In the genomic region with DNA sequence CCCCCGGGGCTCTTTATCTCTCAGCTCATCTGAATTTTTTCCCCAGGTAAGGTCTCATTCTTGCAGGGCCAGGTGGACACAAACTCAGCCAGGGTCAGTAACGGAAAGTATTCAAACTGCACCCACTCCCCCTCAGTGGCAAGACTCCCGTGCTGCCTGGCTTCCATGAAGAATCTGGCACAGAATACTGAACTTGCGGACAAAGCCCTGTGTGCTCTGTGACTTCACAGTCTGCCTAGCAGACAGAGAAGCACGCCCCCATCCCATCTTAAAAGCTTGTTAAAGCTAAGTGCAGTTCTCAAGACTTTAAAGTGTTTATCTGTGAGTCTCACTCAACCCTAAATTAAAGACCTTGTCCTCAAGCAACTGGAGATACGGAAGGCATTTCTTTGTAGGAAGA, we compare ENCODE assay signal across 19 mouse cellular contexts.
A peak's percentile ranks its signal among the peaks of the same experiment; 100 is the strongest.
DNase-seq lines count a peak whose midpoint lies in the region; ATAC-seq lines count a peak whose summit lies in the region.
"Had no signal": no experiment of that assay in that cellular context is flagged by ENCODE, and none has a peak within 500 bp of the region (broad histone marks: within the 10 kb centered on the region; RNA-seq: fewer than 3 reads in every experiment).

No protein-coding gene starts in this region.

- DNase-seq in forebrain, embryonic 11.5 days (ENCODE audit: low spot score) = no peak
- peak; percentile 53 for DNase-seq in midbrain, embryonic 11.5 days (ENCODE audit: low spot score, missing footprints)
- no peak for DNase-seq in neural tube, embryonic 10.5 days (ENCODE audit: extremely low spot score, low spot score)
- DNase-seq: adrenal gland, postnatal 14 days; cerebellum, adult 18-20 months; cerebellum, adult 9-11 months; cerebellum, postnatal 36 days; gastrocnemius, postnatal 14 days; heart, adult 2 months; heart, postnatal 14 days had no signal

- H3K27ac ChIP-seq in forebrain, embryonic 15.5 days (replicated peaks) = no peak overlapping the region
- no peak overlapping the region for H3K27ac ChIP-seq in forebrain, embryonic 11.5 days (ENCODE audit: low read depth, low read length)
- no peak overlapping the region for H3K27ac ChIP-seq in midbrain, embryonic 11.5 days (ENCODE audit: low read depth, low read length)
- no peak overlapping the region for H3K27ac ChIP-seq in midbrain, embryonic 15.5 days
- H3K27ac ChIP-seq in neural tube, embryonic 14.5 days (ENCODE audit: low read depth, low read length) = no peak overlapping the region
- H3K27ac ChIP-seq: heart, adult 2 months; heart, embryonic 15.5 days; hindbrain, embryonic 14.5 days had no signal

- no peaks in the 10 kb centered on the region for H3K27me3 ChIP-seq in forebrain, embryonic 15.5 days
- H3K27me3 ChIP-seq in forebrain, embryonic 11.5 days (ENCODE audit: control insufficient read depth, insufficient read depth, low read length) = no peaks in the 10 kb centered on the region
- no peaks in the 10 kb centered on the region for H3K27me3 ChIP-seq in midbrain, embryonic 11.5 days (ENCODE audit: control insufficient read depth, insufficient read depth, low read length)
- H3K27me3 ChIP-seq in midbrain, embryonic 15.5 days (replicated peaks) = no peaks in the 10 kb centered on the region
- H3K27me3 ChIP-seq in neural tube, embryonic 14.5 days (ENCODE audit: control insufficient read depth, insufficient read depth, low read length) = no peaks in the 10 kb centered on the region
- H3K27me3 ChIP-seq: CH12.LX; heart, embryonic 15.5 days; Patski had no signal

- no peak overlapping the region for H3K4me2 ChIP-seq in forebrain, embryonic 15.5 days (replicated peaks)
- no peak overlapping the region for H3K4me2 ChIP-seq in forebrain, embryonic 11.5 days (ENCODE audit: low read depth, low read length, severe bottlenecking)
- no peak overlapping the region for H3K4me2 ChIP-seq in midbrain, embryonic 11.5 days
- H3K4me2 ChIP-seq in midbrain, embryonic 15.5 days = no peak overlapping the region
- no peak overlapping the region for H3K4me2 ChIP-seq in neural tube, embryonic 14.5 days (ENCODE audit: low read depth, low read length)
- H3K4me2 ChIP-seq: heart, embryonic 11.5 days; heart, embryonic 15.5 days; hindbrain, embryonic 14.5 days had no signal

- H3K4me3 ChIP-seq in forebrain, embryonic 15.5 days = no peak overlapping the region
- H3K4me3 ChIP-seq in forebrain, embryonic 11.5 days (ENCODE audit: low read depth, low read length) = no peak overlapping the region
- no peak overlapping the region for H3K4me3 ChIP-seq in midbrain, embryonic 11.5 days (ENCODE audit: low read depth, low read length)
- no peak overlapping the region for H3K4me3 ChIP-seq in midbrain, embryonic 15.5 days
- H3K4me3 ChIP-seq in neural tube, embryonic 14.5 days (ENCODE audit: low read depth, low read length) = no peak overlapping the region
- H3K4me3 ChIP-seq: heart, adult 2 months; heart, embryonic 15.5 days had no signal

- peak; percentile 63; the same call in 1 of the 2 replicates for ATAC-seq in forebrain, embryonic 15.5 days (replicated peaks)
- ATAC-seq in forebrain, embryonic 11.5 days (replicated peaks; ENCODE audit: low FRiP score) = no peak
- ATAC-seq in midbrain, embryonic 11.5 days (ENCODE audit: low FRiP score) = no peak
- ATAC-seq in midbrain, embryonic 15.5 days (replicated peaks) = no peak
- ATAC-seq in neural tube, embryonic 14.5 days (ENCODE audit: low read depth) = 0 out of 2 replicates have a peak, but pooled peaks have one; percentile 49
- ATAC-seq: activated CD4-positive, CD25-positive, alpha-beta regulatory T cell, adult 4 months; Patski had no signal

- H3K4me1 ChIP-seq in forebrain, embryonic 15.5 days = 0 out of 2 replicates have a peak, but pooled peaks cover 12% of the 10 kb centered on the region
- no peaks in the 10 kb centered on the region for H3K4me1 ChIP-seq in forebrain, embryonic 11.5 days (replicated peaks; ENCODE audit: control insufficient read depth, insufficient read depth, low read length)
- no peaks in the 10 kb centered on the region for H3K4me1 ChIP-seq in midbrain, embryonic 11.5 days (ENCODE audit: control insufficient read depth, insufficient read depth, low read length)
- no peaks in the 10 kb centered on the region for H3K4me1 ChIP-seq in midbrain, embryonic 15.5 days
- no peaks in the 10 kb centered on the region; the same call in 1 of the 2 replicates for H3K4me1 ChIP-seq in neural tube, embryonic 14.5 days (ENCODE audit: control insufficient read depth, insufficient read depth, low read length)

- H3K36me3 ChIP-seq in forebrain, embryonic 15.5 days = no peaks in the 10 kb centered on the region
- no peaks in the 10 kb centered on the region for H3K36me3 ChIP-seq in forebrain, embryonic 11.5 days (ENCODE audit: control insufficient read depth, insufficient read depth, low read length)
- H3K36me3 ChIP-seq in midbrain, embryonic 11.5 days (ENCODE audit: control insufficient read depth, insufficient read depth, low read length) = no peaks in the 10 kb centered on the region
- no peaks in the 10 kb centered on the region for H3K36me3 ChIP-seq in midbrain, embryonic 15.5 days (replicated peaks)
- H3K36me3 ChIP-seq in neural tube, embryonic 14.5 days (ENCODE audit: control insufficient read depth, insufficient read depth, low read length) = no peaks in the 10 kb centered on the region
- H3K36me3 ChIP-seq: heart, embryonic 15.5 days had no signal

- no peak overlapping the region for H3K9ac ChIP-seq in forebrain, embryonic 15.5 days (replicated peaks)
- no peak overlapping the region for H3K9ac ChIP-seq in forebrain, embryonic 11.5 days (ENCODE audit: low read length)
- H3K9ac ChIP-seq in midbrain, embryonic 11.5 days (ENCODE audit: low read length) = no peak overlapping the region
- no peak overlapping the region for H3K9ac ChIP-seq in midbrain, embryonic 15.5 days
- no peak overlapping the region for H3K9ac ChIP-seq in neural tube, embryonic 14.5 days (replicated peaks; ENCODE audit: low read depth, low read length)
- H3K9ac ChIP-seq: heart, embryonic 15.5 days; hindbrain, embryonic 14.5 days had no signal

- no peaks in the 10 kb centered on the region for H3K9me3 ChIP-seq in forebrain, embryonic 15.5 days
- no peaks in the 10 kb centered on the region for H3K9me3 ChIP-seq in forebrain, embryonic 11.5 days (ENCODE audit: control insufficient read depth, low read length)
- H3K9me3 ChIP-seq in midbrain, embryonic 11.5 days (ENCODE audit: control insufficient read depth, low read length) = no peaks in the 10 kb centered on the region
- no peaks in the 10 kb centered on the region for H3K9me3 ChIP-seq in midbrain, embryonic 15.5 days
- H3K9me3 ChIP-seq in neural tube, embryonic 14.5 days (ENCODE audit: control insufficient read depth, low read length) = no peaks in the 10 kb centered on the region
- H3K9me3 ChIP-seq: heart, embryonic 15.5 days had no signal

- WGBS in forebrain, embryonic 15.5 days = 51% methylated on average over 6 of the region's 6 CpGs
- WGBS in forebrain, embryonic 11.5 days = 81% methylated on average over 6 of the region's 6 CpGs
- 82% methylated on average over 6 of the region's 6 CpGs for WGBS in midbrain, embryonic 11.5 days
- 61% methylated on average over 6 of the region's 6 CpGs for WGBS in midbrain, embryonic 15.5 days
- 63% methylated on average over 6 of the region's 6 CpGs for WGBS in neural tube, embryonic 14.5 days

Comparison
In these comparisons a context has a peak if more than half of its experiments do, and no peak if none do; other contexts are left out.
1. ATAC-seq: peak in forebrain, embryonic 15.5 days (single experiment) and neural tube, embryonic 14.5 days (single experiment); none in forebrain, embryonic 11.5 days (single experiment), midbrain, embryonic 11.5 days (single experiment) and midbrain, embryonic 15.5 days (single experiment).